Mouse (Mus musculus) neural tube, embryonic 11.5 days (tissue): ENCODE data around the gene Fcho2. TPM values are rescaled to one million over a fixed set of nuclear protein-coding genes. Genes with fewer than 3 reads are reported as not detected.

Experiments used
- ATAC-seq: fragments of 200-750 bp; cut with Nextera tagmentation; 2 replicates; pipeline ENCODE4 v1.8.0; 2017; ENCODE audit warnings: moderate number of reproducible peaks, mild to moderate bottlenecking, moderate TSS enrichment, moderate library complexity; ENCODE audit not compliant: insufficient read depth, low FRiP score, low TSS enrichment
- DNase-seq: peaks from one replicate; pipeline ENCODE4 v3.0.0-alpha.2; 2015; ENCODE audit warnings: low spot score
- H3K27ac ChIP-seq: fragments of 300-500 bp; sonication (generic); 2 replicates; pipeline ENCODE4 v1.5.1; 2014; ENCODE audit warnings: low read depth, mild to moderate bottlenecking, low read length
- H3K27me3 ChIP-seq: fragments of 300-500 bp; sonication (generic); 2 replicates; pipeline ENCODE4 v1.6.1; 2014; ENCODE audit warnings: mild to moderate bottlenecking, low read length, mixed read lengths; ENCODE audit not compliant: control insufficient read depth, insufficient read depth
- H3K36me3 ChIP-seq: fragments of 300-500 bp; sonication (generic); 2 replicates; pipeline ENCODE4 v1.6.1; 2014; ENCODE audit warnings: mild to moderate bottlenecking, low read length, moderate library complexity, mixed read lengths; ENCODE audit not compliant: control insufficient read depth, insufficient read depth
- H3K4me1 ChIP-seq: fragments of 300-500 bp; sonication (generic); 2 replicates; pipeline ENCODE4 v1.6.1; 2014; ENCODE audit warnings: low read length, mixed read lengths; ENCODE audit not compliant: control insufficient read depth, insufficient read depth
- H3K4me2 ChIP-seq: fragments of 300-500 bp; sonication (generic); 2 replicates; pipeline ENCODE4 v1.6.1; 2014; ENCODE audit warnings: low read depth, mild to moderate bottlenecking, moderate library complexity
- H3K4me3 ChIP-seq: fragments of 300-500 bp; sonication (generic); 2 replicates; pipeline ENCODE4 v1.5.1; 2014; ENCODE audit warnings: low read depth, low read length
- H3K9ac ChIP-seq: fragments of 300-500 bp; sonication (generic); 2 replicates; pipeline ENCODE4 v1.6.1; 2014; ENCODE audit warnings: mild to moderate bottlenecking, low read length
- H3K9me3 ChIP-seq: fragments of 300-500 bp; sonication (generic); 2 replicates; pipeline ENCODE4 v1.6.1; 2016; ENCODE audit warnings: low read length; ENCODE audit not compliant: control insufficient read depth
- WGBS: fragments of 180-500 bp; shearing (Covaris S2); extraction: QIAGEN DNeasy Blood & Tissue Kit; methylation state at CpG from one replicate; pipeline ENCODE4 v1.1.7; 2014; 5-methylcytosine and 5-hydroxymethylcytosine counted together
- polyA plus RNA-seq: library from polyadenylated mRNA; unstranded; fragments of >200 nt; fragmentation: Nextera tagmentation; extraction: Ambion mirVana; gene quantifications from 2 replicates; pipeline ENCODE4 v1.2.1, GENCODE M21; 2014

The Fcho2 gene
- polyA plus RNA-seq, 1 experiment from 2014 or later, result 24.0 TPM

GRCm38 (mm10) chr13:98715443-98715990 lies 99.7 kb downstream of the Fcho2 start:
- Histone ChIP-seq H3K27me3 (no peaks in the 10 kb centered on the region), H3K27ac (no peak overlapping the region), H3K36me3 (no peaks in the 10 kb centered on the region), H3K4me1 (no peaks in the 10 kb centered on the region), H3K9ac (no peak overlapping the region), H3K4me3 (no peak overlapping the region), H3K4me2 (no peak overlapping the region), H3K9me3 (no peaks in the 10 kb centered on the region)
- no peak for DNase-seq
- ATAC-seq, result no peak
- WGBS, result 85% methylated on average over 6 of the region's 6 CpGs

GRCm38 (mm10) chr13:98710655-98711054 lies 104.6 kb downstream of the Fcho2 start:
- DNase-seq, result no peak
- H3K4me3 ChIP-seq, result no peak overlapping the region
- no peaks in the 10 kb centered on the region for H3K9me3 ChIP-seq
- no peak overlapping the region for H3K4me2 ChIP-seq
- no peaks in the 10 kb centered on the region for H3K27me3 ChIP-seq
- no peaks in the 10 kb centered on the region for H3K36me3 ChIP-seq
- H3K9ac ChIP-seq, result no peak overlapping the region
- WGBS, result 93% methylated on average over 1 of the region's 1 CpGs
- ATAC-seq, result no peak
- H3K27ac ChIP-seq, result no peak overlapping the region
- H3K4me1 ChIP-seq, result no peaks in the 10 kb centered on the region

GRCm38 (mm10) chr13:98710236-98710635 lies 105.0 kb downstream of the Fcho2 start:
- no peak for ATAC-seq
- WGBS, result 73% methylated on average over 8 of the region's 8 CpGs

GRCm38 (mm10) chr13:98705501-98705900 lies 109.7 kb downstream of the Fcho2 start:
- Histone ChIP-seq H3K4me3 (no peak overlapping the region), H3K27me3 (no peaks in the 10 kb centered on the region), H3K9me3 (no peaks in the 10 kb centered on the region), H3K9ac (no peak overlapping the region), H3K36me3 (no peaks in the 10 kb centered on the region), H3K4me1 (no peaks in the 10 kb centered on the region), H3K4me2 (no peak overlapping the region), H3K27ac (no peak overlapping the region)
- ATAC-seq, result no peak
- WGBS, result 80% methylated on average over 4 of the region's 4 CpGs
- DNase-seq, result no peak

More at GRCm38 (mm10) chr13:98710236-98710635, 105.0 kb downstream of the Fcho2 start:
- no peaks in the 10 kb centered on the region for H3K4me1 ChIP-seq
- no peak overlapping the region for H3K4me3 ChIP-seq
- H3K9ac ChIP-seq, result no peak overlapping the region
- no peaks in the 10 kb centered on the region for H3K9me3 ChIP-seq
- H3K27me3 ChIP-seq, result no peaks in the 10 kb centered on the region
- H3K27ac ChIP-seq, result no peak overlapping the region
- no peak for DNase-seq
- no peak overlapping the region for H3K4me2 ChIP-seq
- H3K36me3 ChIP-seq, result no peaks in the 10 kb centered on the region

- 78% methylated on average over 7 of the region's 8 CpGs for WGBS
- Histone ChIP-seq H3K4me2 (no peak overlapping the region), H3K9me3 (no peaks in the 10 kb centered on the region), H3K27me3 (no peaks in the 10 kb centered on the region), H3K36me3 (no peaks in the 10 kb centered on the region), H3K27ac (no peak overlapping the region), H3K4me3 (no peak overlapping the region), H3K4me1 (no peaks in the 10 kb centered on the region), H3K9ac (no peak overlapping the region)
- DNase-seq (no peak), ATAC-seq (no peak)
Observed at GRCm38 (mm10) chr13:98703786-98704185, 111.5 kb downstream of the Fcho2 start.

GRCm38 (mm10) chr13:98702361-98702760 lies 112.9 kb downstream of the Fcho2 start:
- Histone ChIP-seq H3K36me3 (no peaks in the 10 kb centered on the region), H3K4me3 (no peak overlapping the region), H3K27ac (no peak overlapping the region), H3K4me2 (no peak overlapping the region), H3K4me1 (no peaks in the 10 kb centered on the region), H3K27me3 (no peaks in the 10 kb centered on the region), H3K9ac (no peak overlapping the region), H3K9me3 (no peaks in the 10 kb centered on the region)
- no peak for DNase-seq
- 92% methylated on average over 8 of the region's 8 CpGs for WGBS
- no peak for ATAC-seq

GRCm38 (mm10) chr13:98701309-98701675 lies 114.0 kb downstream of the Fcho2 start:
- Histone ChIP-seq H3K27me3 (no peaks in the 10 kb centered on the region), H3K36me3 (no peaks in the 10 kb centered on the region), H3K4me3 (no peak overlapping the region), H3K9ac (no peak overlapping the region), H3K4me2 (no peak overlapping the region), H3K4me1 (no peaks in the 10 kb centered on the region), H3K27ac (no peak overlapping the region), H3K9me3 (no peaks in the 10 kb centered on the region)
- ATAC-seq (no peak), DNase-seq (no peak)
- WGBS, result 72% methylated on average over 5 of the region's 5 CpGs

GRCm38 (mm10) chr13:98700661-98701308 lies 114.5 kb downstream of the Fcho2 start:
- Histone ChIP-seq H3K27ac (no peak overlapping the region), H3K4me1 (no peaks in the 10 kb centered on the region), H3K9ac (no peak overlapping the region), H3K36me3 (no peaks in the 10 kb centered on the region), H3K4me3 (no peak overlapping the region), H3K27me3 (peaks cover 1% of the 10 kb centered on the region; the same call in 1 of the 2 replicates), H3K4me2 (no peak overlapping the region), H3K9me3 (no peaks in the 10 kb centered on the region)
- DNase-seq (no peak), ATAC-seq (no peak)
- 66% methylated on average over 10 of the region's 10 CpGs for WGBS

GRCm38 (mm10) chr13:98699982-98700540 lies 115.2 kb downstream of the Fcho2 start:
- Histone ChIP-seq H3K36me3 (no peaks in the 10 kb centered on the region), H3K4me1 (no peaks in the 10 kb centered on the region), H3K4me2 (no peak overlapping the region), H3K9me3 (no peaks in the 10 kb centered on the region), H3K9ac (no peak overlapping the region), H3K4me3 (no peak overlapping the region), H3K27me3 (peaks cover 8% of the 10 kb centered on the region), H3K27ac (no peak overlapping the region)
- DNase-seq (no peak), ATAC-seq (no peak)
- 85% methylated on average over 5 of the region's 5 CpGs for WGBS
